Mouse (Mus musculus): ENCODE data around the gene P2rx2.

Gene P2rx2

GRCm38 (mm10) chr5:110330508-110330907 lies 12.5 kb downstream of the P2rx2 start:
- CTCF ChIA-PET: no interaction called here

- CTCF ChIA-PET: no interaction called here
Measured at GRCm38 (mm10) chr5:110313127-110313526, 29.9 kb downstream of the P2rx2 start.

- CTCF ChIA-PET: no interaction called here
Measured at GRCm38 (mm10) chr5:110308861-110309260, 34.2 kb downstream of the P2rx2 start.

- CTCF ChIA-PET: no interaction called here
Measured at GRCm38 (mm10) chr5:110300591-110300990, 42.4 kb downstream of the P2rx2 start.

- CTCF ChIA-PET: no interaction called here
Measured at GRCm38 (mm10) chr5:110296637-110297036, 46.4 kb downstream of the P2rx2 start.

GRCm38 (mm10) chr5:110291649-110292048 lies 51.4 kb downstream of the P2rx2 start:
- CTCF ChIA-PET: interaction anchor here (0.6 kb wide), 1 partner anchor 14 kb away, joined by 7 read pairs; no protein-coding TSS in a partner anchor

All from spleen, embryonic (tissue).